Mouse (Mus musculus): Measurements from ENCODE around the gene Fam71f2. TPM values are rescaled to one million over a fixed set of nuclear protein-coding genes. Genes with fewer than 3 reads are reported as not detected.

Fam71f2 gene
- total RNA-seq, 2 experiments from 2014 or later: 0.60 to 0.86 TPM

Other genes starting within 250 kb of the Fam71f2 start
- not detected for gene Lep, start 219.4 kb upstream of the Fam71f2 start, total RNA-seq (2021)
- 10 to 100 TPM; 46.1 to 53.8 TPM for gene Rbm28, start 114.6 kb upstream of the Fam71f2 start, total RNA-seq (2021)
- 1 to 10 TPM; 2.0 to 2.1 TPM for gene Prrt4, start 100.0 kb upstream of the Fam71f2 start, total RNA-seq (2021)
- gene Impdh1, start 63.2 kb upstream of the Fam71f2 start, total RNA-seq (2021): 10 to 100 TPM; 40.9 to 41.8 TPM
- gene Hilpda, start 7.1 kb upstream of the Fam71f2 start, total RNA-seq (2021): 1 to 10 TPM; 5.9 to 6.2 TPM
- not detected for gene Fam71f1, start 39.5 kb downstream of the Fam71f2 start, total RNA-seq (2021)
- gene Calu, start 68.5 kb downstream of the Fam71f2 start, total RNA-seq (2021): 10 to 100 TPM; 67.7 to 70.1 TPM
- gene Opn1sw, start 108.9 kb downstream of the Fam71f2 start, total RNA-seq (2021): not detected
- gene Ccdc136, start 116.7 kb downstream of the Fam71f2 start, total RNA-seq (2021): 10 to 100 TPM; 62.7 to 64.8 TPM
- 1 to 10 TPM; 1.1 to 1.2 TPM for gene Flnc, start 153.7 kb downstream of the Fam71f2 start, total RNA-seq (2021)
- gene Atp6v1f, start 188.1 kb downstream of the Fam71f2 start, total RNA-seq (2021): 100 to 1,000 TPM; 242 to 264 TPM
- 1 to 10 TPM; 1.2 to 2.0 TPM for gene Atp6v1fnb, start 191.8 kb downstream of the Fam71f2 start, total RNA-seq (2021)
- gene Kcp, start 228.4 kb downstream of the Fam71f2 start, total RNA-seq (2021): 1 to 10 TPM; 1.7 to 1.9 TPM
- gene Irf5, start 247.0 kb downstream of the Fam71f2 start, total RNA-seq (2021): 1 to 10 TPM; 4.5 to 4.8 TPM